ENCODE assay signal across 11 mouse cellular contexts in the genomic region with DNA sequence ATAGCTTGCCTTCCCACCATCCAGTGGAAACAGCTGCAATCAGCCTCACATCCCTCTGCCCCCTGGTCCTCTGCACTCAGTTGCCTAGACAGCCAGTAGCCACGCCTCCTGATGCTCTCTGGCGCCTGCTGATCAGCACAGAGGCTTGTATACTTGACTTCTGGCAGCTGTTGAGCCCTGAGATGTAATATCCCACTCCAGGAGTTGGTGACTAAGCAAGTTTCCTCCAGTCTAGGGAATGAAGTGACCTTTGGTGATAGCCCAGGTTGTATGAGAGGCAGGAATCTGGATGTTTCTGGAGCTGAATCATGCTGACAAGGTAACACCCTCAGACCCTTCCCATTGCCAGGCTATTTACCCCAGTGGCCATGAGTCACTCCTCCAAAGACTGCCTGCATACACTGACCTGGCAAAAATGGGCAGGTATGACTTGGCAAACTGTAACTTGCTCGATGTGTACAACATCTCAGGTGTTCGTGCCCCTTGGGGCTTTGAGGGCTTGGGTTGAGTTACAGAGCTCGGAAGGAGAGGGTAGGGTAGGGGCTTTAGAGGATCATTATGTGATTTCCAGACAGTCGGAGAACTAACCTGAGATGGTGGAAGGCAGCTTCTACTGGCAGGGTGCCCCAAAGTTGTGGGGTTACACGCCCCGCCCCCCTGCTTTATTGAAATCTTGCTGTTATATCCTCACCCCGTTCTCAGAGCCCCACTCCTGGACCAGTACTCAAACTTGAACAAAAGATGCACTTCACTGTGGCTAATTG. TPM values are rescaled to one million over a fixed set of nuclear protein-coding genes. Genes with fewer than 3 reads are reported as not detected.
DNase-seq lines count a peak whose midpoint lies in the region; ATAC-seq and TF ChIP-seq lines count a peak whose summit lies in the region.
"Had no signal": no experiment of that assay in that cellular context is flagged by ENCODE, and none has a peak within 500 bp of the region (broad histone marks: within the 10 kb centered on the region; RNA-seq: fewer than 3 reads in every experiment).

No protein-coding gene starts in this region.

- TF ChIP-seq EP300 in heart, adult 2 months (IDR thresholded peaks at IDR 0.05; ENCODE audit: insufficient read depth, low read depth, low read length) = no peak

- WGBS in forebrain, postnatal 0 days = 44% methylated on average over 9 of the region's 9 CpGs
- WGBS in forebrain, embryonic 16.5 days = 45% methylated on average over 9 of the region's 9 CpGs
- 66% methylated on average over 9 of the region's 9 CpGs for WGBS in embryonic facial prominence, embryonic 11.5 days
- 72% methylated on average over 9 of the region's 9 CpGs for WGBS in limb, embryonic 12.5 days
- WGBS in heart, adult 2 months = 83% methylated on average over 9 of the region's 9 CpGs

- TF ChIP-seq POLR2A in heart, adult 2 months (IDR thresholded peaks at IDR 0.05; ENCODE audit: insufficient read depth, low read depth, low read length) = no peak

- intact Hi-C loops in heart, adult 2 months (cut with DNase I) = no loop called here

- no peaks in the 10 kb centered on the region for H3K79me2 ChIP-seq in heart, adult 2 months (replicated peaks; ENCODE audit: control insufficient read depth, insufficient read depth, low read length)

- no peak overlapping the region for H3K9ac ChIP-seq in forebrain, postnatal 0 days
- no peak overlapping the region for H3K9ac ChIP-seq in forebrain, embryonic 16.5 days (replicated peaks; ENCODE audit: low read depth, low read length)
- H3K9ac ChIP-seq in embryonic facial prominence, embryonic 11.5 days (replicated peaks; ENCODE audit: low read length) = no peak overlapping the region
- H3K9ac ChIP-seq in limb, embryonic 12.5 days (replicated peaks) = no peak overlapping the region
- no peak overlapping the region for H3K9ac ChIP-seq in heart, adult 2 months (ENCODE audit: low read depth, low read length)
- H3K9ac ChIP-seq: hindbrain, embryonic 13.5 days; liver, embryonic 15.5 days had no signal

- no peak overlapping the region for H3K4me3 ChIP-seq in forebrain, postnatal 0 days (ENCODE audit: low read depth, low read length)
- H3K4me3 ChIP-seq in forebrain, embryonic 16.5 days (replicated peaks; ENCODE audit: low read length) = no peak overlapping the region
- no peak overlapping the region for H3K4me3 ChIP-seq in embryonic facial prominence, embryonic 11.5 days (ENCODE audit: low read depth, low read length)
- H3K4me3 ChIP-seq in limb, embryonic 12.5 days (replicated peaks) = no peak overlapping the region
- H3K4me3 ChIP-seq in heart, adult 2 months = no peak overlapping the region
- H3K4me3 ChIP-seq: hindbrain, embryonic 13.5 days; liver, embryonic 15.5 days; myocyte had no signal

- TF ChIP-seq CTCF in forebrain, postnatal 0 days (IDR thresholded peaks at IDR 0.05; ENCODE audit: low read depth) = no peak
- TF ChIP-seq CTCF in heart, adult 2 months (IDR thresholded peaks at IDR 0.05) = no peak

- no peaks in the 10 kb centered on the region for H3K36me3 ChIP-seq in forebrain, postnatal 0 days (ENCODE audit: insufficient read depth)
- no peaks in the 10 kb centered on the region for H3K36me3 ChIP-seq in forebrain, embryonic 16.5 days (ENCODE audit: control insufficient read depth, insufficient read depth)
- no peaks in the 10 kb centered on the region for H3K36me3 ChIP-seq in embryonic facial prominence, embryonic 11.5 days (replicated peaks; ENCODE audit: control insufficient read depth, insufficient read depth, low read depth, low read length)
- no peaks in the 10 kb centered on the region for H3K36me3 ChIP-seq in limb, embryonic 12.5 days
- no peaks in the 10 kb centered on the region for H3K36me3 ChIP-seq in heart, adult 2 months (ENCODE audit: control insufficient read depth, insufficient read depth, low read length)
- H3K36me3 ChIP-seq: hindbrain, embryonic 13.5 days; liver, embryonic 15.5 days had no signal

- H3K27ac ChIP-seq in forebrain, postnatal 0 days (ENCODE audit: low read depth, low read length) = no peak overlapping the region
- no peak overlapping the region for H3K27ac ChIP-seq in forebrain, embryonic 16.5 days (ENCODE audit: low read length)
- no peak overlapping the region for H3K27ac ChIP-seq in embryonic facial prominence, embryonic 11.5 days (replicated peaks; ENCODE audit: low read depth, low read length)
- no peak overlapping the region for H3K27ac ChIP-seq in limb, embryonic 12.5 days
- H3K27ac ChIP-seq in heart, adult 2 months = no peak overlapping the region
- H3K27ac ChIP-seq: hindbrain, embryonic 13.5 days; liver, embryonic 15.5 days had no signal

- no peaks in the 10 kb centered on the region; the same call in 1 of the 2 replicates for H3K27me3 ChIP-seq in forebrain, postnatal 0 days (ENCODE audit: insufficient read depth, low read length)
- H3K27me3 ChIP-seq in forebrain, embryonic 16.5 days (replicated peaks; ENCODE audit: control insufficient read depth, insufficient read depth, low read length) = no peaks in the 10 kb centered on the region
- no peaks in the 10 kb centered on the region for H3K27me3 ChIP-seq in embryonic facial prominence, embryonic 11.5 days (ENCODE audit: control insufficient read depth, insufficient read depth, low read length)
- no peaks in the 10 kb centered on the region for H3K27me3 ChIP-seq in limb, embryonic 12.5 days
- no peaks in the 10 kb centered on the region for H3K27me3 ChIP-seq in heart, adult 2 months (ENCODE audit: control insufficient read depth, insufficient read depth, low read length)
- H3K27me3 ChIP-seq: hindbrain, embryonic 13.5 days; liver, embryonic 15.5 days had no signal

- H3K4me2 ChIP-seq in forebrain, postnatal 0 days (ENCODE audit: low read depth) = no peak overlapping the region
- H3K4me2 ChIP-seq in forebrain, embryonic 16.5 days (ENCODE audit: low read length) = no peak overlapping the region
- no peak overlapping the region for H3K4me2 ChIP-seq in embryonic facial prominence, embryonic 11.5 days (ENCODE audit: low read depth, low read length)
- H3K4me2 ChIP-seq in limb, embryonic 12.5 days = no peak overlapping the region
- H3K4me2 ChIP-seq: hindbrain, embryonic 13.5 days; liver, embryonic 15.5 days had no signal

- no peaks in the 10 kb centered on the region for H3K4me1 ChIP-seq in forebrain, postnatal 0 days (ENCODE audit: insufficient read depth)
- no peaks in the 10 kb centered on the region for H3K4me1 ChIP-seq in forebrain, embryonic 16.5 days (replicated peaks; ENCODE audit: control insufficient read depth, insufficient read depth, low read length)
- H3K4me1 ChIP-seq in embryonic facial prominence, embryonic 11.5 days (ENCODE audit: control insufficient read depth, insufficient read depth, low read length) = no peaks in the 10 kb centered on the region
- H3K4me1 ChIP-seq in limb, embryonic 12.5 days (replicated peaks) = 0 out of 2 replicates have a peak, but pooled peaks cover 7% of the 10 kb centered on the region
- H3K4me1 ChIP-seq in heart, adult 2 months (ENCODE audit: control insufficient read depth, insufficient read depth, low read length) = no peaks in the 10 kb centered on the region
- H3K4me1 ChIP-seq: liver, embryonic 15.5 days had no signal

- DNase-seq in forebrain, postnatal 0 days = no peak
- DNase-seq in ES-CJ7 (ENCODE audit: low read depth, low spot score) = peak; percentile 17
- peak; percentile 17 for DNase-seq in embryonic facial prominence, embryonic 11.5 days (ENCODE audit: low spot score)
- no peak for DNase-seq in B cell, adult 2 months
- no peak for DNase-seq in adrenal gland, postnatal 14 days
- no peak for DNase-seq in heart, adult 2 months

- H3K9me3 ChIP-seq in forebrain, postnatal 0 days (ENCODE audit: low read length) = no peaks in the 10 kb centered on the region
- no peaks in the 10 kb centered on the region for H3K9me3 ChIP-seq in forebrain, embryonic 16.5 days (ENCODE audit: control insufficient read depth, low read length)
- no peaks in the 10 kb centered on the region for H3K9me3 ChIP-seq in embryonic facial prominence, embryonic 11.5 days (replicated peaks; ENCODE audit: control insufficient read depth, low read length)
- H3K9me3 ChIP-seq in limb, embryonic 12.5 days = no peaks in the 10 kb centered on the region
- H3K9me3 ChIP-seq: hindbrain, embryonic 13.5 days; liver, embryonic 15.5 days had no signal

- peak; percentile 80 for ATAC-seq in forebrain, postnatal 0 days
- ATAC-seq in forebrain, embryonic 16.5 days = no peak
- ATAC-seq in embryonic facial prominence, embryonic 11.5 days (replicated peaks; ENCODE audit: insufficient number of reproducible peaks, low FRiP score, low TSS enrichment, low read depth) = 0 out of 2 replicates have a peak, but pooled peaks have one; percentile 34
- ATAC-seq in limb, embryonic 12.5 days (ENCODE audit: insufficient number of reproducible peaks, insufficient read depth, low FRiP score, low TSS enrichment, low read depth) = peak; percentile 47; the same call in 1 of the 2 replicates

RNA-seq across cellular contexts. Expression of a gene that starts 25.4 kb away (rescaled TPM):
- 123 and 164 TPM in 2 replicates for total RNA-seq in forebrain, postnatal 0 days (2014; rRNA removed)
- polyA plus RNA-seq in forebrain, postnatal 0 days (2015; fragmentation: Nextera tagmentation; extraction: Ambion mirVana) = 57.4 and 70.1 TPM in 2 replicates
- 56.4 and 60.0 TPM in 2 replicates for polyA plus RNA-seq in forebrain, embryonic 16.5 days (2015; fragmentation: Nextera tagmentation; extraction: Ambion mirVana)
- polyA plus RNA-seq in embryonic facial prominence, embryonic 11.5 days (2014; fragmentation: Nextera tagmentation; extraction: Ambion mirVana) = 14.0 and 15.2 TPM in 2 replicates
- 10.9 and 11.7 TPM in 2 replicates for polyA plus RNA-seq in limb, embryonic 12.5 days (2016; fragmentation: Nextera tagmentation; extraction: Ambion mirVana)
- total RNA-seq in adrenal gland, postnatal 14 days (2021) = 7.2 and 8.1 TPM in 2 replicates
- 1 to 10 TPM; 1.3 to 1.4 TPM for total RNA-seq in heart, adult 2 months (2021)
- polyA plus RNA-seq in heart, adult 2 months (2012; rRNA removed) = 1.4 and 2.0 TPM in 2 replicates

Comparison
In these comparisons a context has a peak if more than half of its experiments do, and no peak if none do; other contexts are left out.
1. DNase-seq: peak in ES-CJ7 (single experiment) and embryonic facial prominence, embryonic 11.5 days (single experiment); none in forebrain, postnatal 0 days (single experiment), B cell, adult 2 months (0 of 2), adrenal gland, postnatal 14 days (single experiment) and heart, adult 2 months (0 of 2).